Mouse (Mus musculus): ENCODE data around the gene 4931406P16Rik.

DNA sequence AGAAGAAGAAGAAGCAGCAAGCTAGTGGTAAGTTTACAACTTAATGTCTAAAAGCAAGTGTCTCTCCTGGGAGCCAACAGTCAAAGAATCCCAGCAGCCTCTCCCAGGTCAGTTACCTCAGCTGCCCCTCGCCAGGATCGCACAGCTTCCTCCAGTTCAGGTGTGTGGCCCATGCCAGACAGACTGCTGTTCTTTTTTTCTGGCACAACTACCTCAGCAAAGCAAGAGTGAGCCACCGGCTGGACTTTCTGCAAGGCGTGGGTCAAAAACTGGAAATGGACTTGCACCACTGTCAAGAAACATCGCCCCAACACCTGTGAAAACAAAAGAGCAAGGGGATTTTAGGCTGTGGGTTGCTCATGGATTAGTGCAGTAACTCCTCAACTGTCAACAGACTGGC, 49.9 kb downstream of the 4931406P16Rik start:
- no peak for TF ChIP-seq CTCF (IDR thresholded peaks at IDR 0.05; ENCODE audit: low read depth, low read length)
- no peak for TF ChIP-seq POLR2AphosphoS5 (IDR thresholded peaks at IDR 0.05; ENCODE audit: insufficient replicate concordance, low read depth, low read length)
- TF ChIP-seq GATA1 (IDR thresholded peaks at IDR 0.05; ENCODE audit: borderline replicate concordance, low read length) = no peak
- TF ChIP-seq TAL1 (conservative IDR thresholded peaks at IDR 0.05; ENCODE audit: low read depth, low read length) = no peak
